Mouse (Mus musculus) limb, embryonic 15.5 days (tissue): ENCODE results near the gene Lrrc17. TPM values are rescaled to one million over a fixed set of nuclear protein-coding genes. Genes with fewer than 3 reads are reported as not detected.

Experiments
- ATAC-seq: fragments of 200-750 bp; cut with Nextera tagmentation; 2 replicates; pipeline ENCODE4 v1.8.0; 2017; ENCODE audit warnings: low read depth, moderate TSS enrichment; ENCODE audit not compliant: insufficient number of reproducible peaks, low FRiP score, low TSS enrichment
- H3K27ac ChIP-seq: fragments of 300-500 bp; sonication (generic); 2 replicates; pipeline ENCODE4 v1.5.1; 2015; ENCODE audit warnings: moderate library complexity, mild to moderate bottlenecking, inconsistent platforms
- H3K27me3 ChIP-seq: fragments of 300-500 bp; sonication (generic); 2 replicates; pipeline ENCODE4 v1.6.1; 2015; ENCODE audit warnings: inconsistent platforms
- H3K36me3 ChIP-seq: fragments of 300-500 bp; sonication (generic); 2 replicates; pipeline ENCODE4 v1.6.1; 2015; ENCODE audit warnings: inconsistent platforms
- H3K4me1 ChIP-seq: fragments of 300-500 bp; sonication (generic); 2 replicates; pipeline ENCODE4 v1.6.1; 2015; ENCODE audit warnings: inconsistent platforms
- H3K4me2 ChIP-seq: fragments of 300-500 bp; sonication (generic); 2 replicates; pipeline ENCODE4 v1.6.1; 2015; ENCODE audit warnings: mild to moderate bottlenecking, inconsistent platforms
- H3K4me3 ChIP-seq: fragments of 300-500 bp; sonication (generic); 2 replicates; pipeline ENCODE4 v1.5.1; 2015; ENCODE audit warnings: mild to moderate bottlenecking, inconsistent platforms
- H3K9ac ChIP-seq: fragments of 300-500 bp; sonication (generic); 2 replicates; pipeline ENCODE4 v1.6.1; 2015; ENCODE audit warnings: inconsistent platforms
- H3K9me3 ChIP-seq: fragments of 300-500 bp; sonication (generic); 2 replicates; pipeline ENCODE4 v1.6.1; 2016; ENCODE audit warnings: inconsistent platforms
- WGBS: fragments of 180-500 bp; shearing (Covaris S2); methylation state at CpG from one replicate; pipeline ENCODE4 v1.1.7; 2015; 5-methylcytosine and 5-hydroxymethylcytosine counted together
- polyA plus RNA-seq: library from polyadenylated mRNA; unstranded; fragments of >200 nt; fragmentation: Nextera tagmentation; extraction: Ambion mirVana; gene quantifications from 2 replicates; pipeline ENCODE4 v1.2.1, GENCODE M21; 2015

The Lrrc17 gene
- polyA plus RNA-seq, result 106 and 121 TPM in 2 replicates

GRCm38 (mm10) chr5:21543409-21544201, at the start of gene Lrrc17:
Gene Lrrc17, plus strand, starts transcription at chr5:21543559.
- no peaks in the 10 kb centered on the region for H3K27me3 ChIP-seq
- peaks cover 3% of the 10 kb centered on the region; the same call in 1 of the 2 replicates for H3K36me3 ChIP-seq
- peak within 1 kb of the TSS; percentile 35 for H3K9ac ChIP-seq
- peaks cover 17% of the 10 kb centered on the region for H3K4me1 ChIP-seq
- H3K4me3 ChIP-seq, result peak within 1 kb of the TSS; percentile 46
- H3K9me3 ChIP-seq, result no peaks in the 10 kb centered on the region
- WGBS, result 9% methylated on average over 17 of the region's 17 CpGs
- H3K4me2 ChIP-seq, result peak within 1 kb of the TSS; percentile 42
- H3K27ac ChIP-seq, result peak within 1 kb of the TSS; percentile 89
- ATAC-seq, result peak; percentile 79

GRCm38 (mm10) chr5:21494781-21495180, 48.6 kb upstream of the Lrrc17 start:
- 64% methylated on average over 3 of the region's 3 CpGs for WGBS
- Histone ChIP-seq H3K9ac (no peak overlapping the region), H3K9me3 (no peaks in the 10 kb centered on the region), H3K27me3 (no peaks in the 10 kb centered on the region), H3K4me2 (no peak overlapping the region), H3K27ac (no peak overlapping the region), H3K36me3 (no peaks in the 10 kb centered on the region), H3K4me3 (no peak overlapping the region), H3K4me1 (peaks cover 27% of the 10 kb centered on the region)
- no peak for ATAC-seq

GRCm38 (mm10) chr5:21496321-21496720, 47.0 kb upstream of the Lrrc17 start:
- ATAC-seq, result peak; percentile 71
- Histone ChIP-seq H3K4me3 (no peak overlapping the region), H3K4me2 (no peak overlapping the region; the same call in 1 of the 2 replicates), H3K27me3 (no peaks in the 10 kb centered on the region), H3K36me3 (no peaks in the 10 kb centered on the region), H3K9me3 (no peaks in the 10 kb centered on the region), H3K4me1 (peaks cover 28% of the 10 kb centered on the region), H3K27ac (peak overlapping the region; percentile 83), H3K9ac (no peak overlapping the region)
- 16% methylated on average over 6 of the region's 6 CpGs for WGBS

GRCm38 (mm10) chr5:21496881-21497280, 46.5 kb upstream of the Lrrc17 start:
- Histone ChIP-seq H3K4me2 (no peak overlapping the region; the same call in 1 of the 2 replicates), H3K4me3 (no peak overlapping the region), H3K4me1 (peaks cover 32% of the 10 kb centered on the region), H3K9ac (no peak overlapping the region), H3K9me3 (no peaks in the 10 kb centered on the region), H3K27me3 (no peaks in the 10 kb centered on the region), H3K27ac (peak overlapping the region; percentile 83), H3K36me3 (no peaks in the 10 kb centered on the region)
- 39% methylated on average over 3 of the region's 3 CpGs for WGBS
- ATAC-seq, result no peak

GRCm38 (mm10) chr5:21498490-21498889, 44.9 kb upstream of the Lrrc17 start:
- WGBS, result 83% methylated on average over 2 of the region's 2 CpGs
- Histone ChIP-seq H3K36me3 (no peaks in the 10 kb centered on the region), H3K4me2 (no peak overlapping the region), H3K27ac (no peak overlapping the region), H3K9ac (no peak overlapping the region), H3K4me3 (no peak overlapping the region), H3K27me3 (no peaks in the 10 kb centered on the region), H3K9me3 (no peaks in the 10 kb centered on the region), H3K4me1 (peaks cover 22% of the 10 kb centered on the region)
- ATAC-seq, result no peak

- no peaks in the 10 kb centered on the region for H3K36me3 ChIP-seq
- no peaks in the 10 kb centered on the region for H3K9me3 ChIP-seq
- no peak overlapping the region for H3K9ac ChIP-seq
- no peak overlapping the region for H3K4me2 ChIP-seq
- 82% methylated on average over 11 of the region's 11 CpGs for WGBS
- H3K4me1 ChIP-seq, result peaks cover 22% of the 10 kb centered on the region
- H3K27me3 ChIP-seq, result no peaks in the 10 kb centered on the region
- ATAC-seq, result no peak
- H3K4me3 ChIP-seq, result no peak overlapping the region
- H3K27ac ChIP-seq, result no peak overlapping the region
These were observed 44.4 kb upstream of the Lrrc17 start for GRCm38 (mm10) chr5:21498925-21499324.

- no peak for ATAC-seq
- no peak overlapping the region for H3K27ac ChIP-seq
- no peaks in the 10 kb centered on the region for H3K27me3 ChIP-seq
- no peak overlapping the region for H3K4me2 ChIP-seq
- no peaks in the 10 kb centered on the region for H3K9me3 ChIP-seq
- H3K36me3 ChIP-seq, result no peaks in the 10 kb centered on the region
- WGBS, result 75% methylated on average over 10 of the region's 10 CpGs
- no peak overlapping the region for H3K9ac ChIP-seq
- no peak overlapping the region for H3K4me3 ChIP-seq
- H3K4me1 ChIP-seq, result peaks cover 24% of the 10 kb centered on the region
These were observed 43.2 kb upstream of the Lrrc17 start for GRCm38 (mm10) chr5:21500133-21500532.

GRCm38 (mm10) chr5:21500941-21501340, 42.4 kb upstream of the Lrrc17 start:
- no peaks in the 10 kb centered on the region for H3K36me3 ChIP-seq
- no peak for ATAC-seq
- H3K4me1 ChIP-seq, result peaks cover 21% of the 10 kb centered on the region
- H3K4me3 ChIP-seq, result no peak overlapping the region
- H3K27me3 ChIP-seq, result no peaks in the 10 kb centered on the region
- no peaks in the 10 kb centered on the region for H3K9me3 ChIP-seq
- H3K27ac ChIP-seq, result 0 out of 2 replicates have a peak overlapping the region, but pooled peaks have one; percentile 33
- no peak overlapping the region for H3K9ac ChIP-seq
- 85% methylated on average over 2 of the region's 2 CpGs for WGBS
- no peak overlapping the region for H3K4me2 ChIP-seq

- WGBS, result 47% methylated on average over 13 of the region's 13 CpGs
- Histone ChIP-seq H3K4me1 (peaks cover 19% of the 10 kb centered on the region; the same call in 1 of the 2 replicates), H3K27ac (no peak overlapping the region), H3K4me3 (no peak overlapping the region), H3K27me3 (no peaks in the 10 kb centered on the region), H3K9ac (no peak overlapping the region), H3K9me3 (no peaks in the 10 kb centered on the region), H3K36me3 (no peaks in the 10 kb centered on the region), H3K4me2 (no peak overlapping the region)
- no peak for ATAC-seq
These were observed 40.3 kb upstream of the Lrrc17 start for GRCm38 (mm10) chr5:21502936-21503610.

GRCm38 (mm10) chr5:21505159-21505558, 38.2 kb upstream of the Lrrc17 start:
- WGBS, result 83% methylated on average over 8 of the region's 8 CpGs
- H3K4me1 ChIP-seq, result peaks cover 19% of the 10 kb centered on the region; the same call in 1 of the 2 replicates
- no peak overlapping the region for H3K4me2 ChIP-seq
- no peak overlapping the region for H3K27ac ChIP-seq
- no peaks in the 10 kb centered on the region for H3K27me3 ChIP-seq
- no peaks in the 10 kb centered on the region for H3K36me3 ChIP-seq
- no peak for ATAC-seq
- H3K9ac ChIP-seq, result no peak overlapping the region
- no peaks in the 10 kb centered on the region for H3K9me3 ChIP-seq
- no peak overlapping the region for H3K4me3 ChIP-seq

GRCm38 (mm10) chr5:21506887-21507286, 36.5 kb upstream of the Lrrc17 start:
- ATAC-seq, result peak; percentile 20; the same call in 1 of the 2 replicates
- H3K27ac ChIP-seq, result 0 out of 2 replicates have a peak overlapping the region, but pooled peaks have one; percentile 3

GRCm38 (mm10) chr5:21509801-21510200, 33.6 kb upstream of the Lrrc17 start:
- H3K4me2 ChIP-seq, result no peak overlapping the region
- no peak overlapping the region for H3K9ac ChIP-seq
- peaks cover 12% of the 10 kb centered on the region for H3K4me1 ChIP-seq
- H3K27ac ChIP-seq, result no peak overlapping the region
- no peaks in the 10 kb centered on the region for H3K27me3 ChIP-seq
- ATAC-seq, result no peak
- no peaks in the 10 kb centered on the region for H3K9me3 ChIP-seq
- H3K36me3 ChIP-seq, result no peaks in the 10 kb centered on the region
- no peak overlapping the region for H3K4me3 ChIP-seq
- 70% methylated on average over 4 of the region's 4 CpGs for WGBS

More at GRCm38 (mm10) chr5:21506887-21507286, 36.5 kb upstream of the Lrrc17 start:
- Histone ChIP-seq H3K9me3 (no peaks in the 10 kb centered on the region), H3K27me3 (no peaks in the 10 kb centered on the region), H3K4me3 (no peak overlapping the region), H3K9ac (no peak overlapping the region), H3K4me1 (peaks cover 11% of the 10 kb centered on the region; the same call in 1 of the 2 replicates), H3K36me3 (no peaks in the 10 kb centered on the region), H3K4me2 (no peak overlapping the region)
- WGBS, result 22% methylated on average over 1 of the region's 1 CpGs
